Mouse (Mus musculus) right cerebral cortex, postnatal 14 days (tissue): ENCODE data around the gene Gm37240.
"Not testable (repeated sequence)": the region's sequence is repeated elsewhere in the genome, so short reads cannot be mapped to it uniquely, and the experiment has no call there.

Experiments used
- DNase-seq: peaks from one replicate; pipeline ENCODE4 v3.0.0; 2022

Gm37240 gene

GRCm38 (mm10) chr3:84685662-84686293, 1201.5 kb downstream of the Gm37240 start:
- no peak for DNase-seq

GRCm38 (mm10) chr3:84683788-84684187, 1203.5 kb downstream of the Gm37240 start:
- DNase-seq, result no peak

GRCm38 (mm10) chr3:84681699-84682098, 1205.6 kb downstream of the Gm37240 start:
- no peak for DNase-seq

- DNase-seq, result no peak
Observed at GRCm38 (mm10) chr3:84680062-84680461, 1207.3 kb downstream of the Gm37240 start.

GRCm38 (mm10) chr3:84679542-84679941, 1207.8 kb downstream of the Gm37240 start:
- DNase-seq, result no peak

GRCm38 (mm10) chr3:84678891-84679290, 1208.4 kb downstream of the Gm37240 start:
- no peak for DNase-seq

- no peak for DNase-seq
Observed at GRCm38 (mm10) chr3:84675710-84676109, 1211.6 kb downstream of the Gm37240 start.

GRCm38 (mm10) chr3:84673552-84673951, 1213.8 kb downstream of the Gm37240 start:
- DNase-seq, result no peak

GRCm38 (mm10) chr3:84672136-84672535, 1215.2 kb downstream of the Gm37240 start:
- no peak for DNase-seq

- DNase-seq, result no peak
Observed at GRCm38 (mm10) chr3:84668957-84669356, 1218.4 kb downstream of the Gm37240 start.

GRCm38 (mm10) chr3:84665255-84666073, 1221.9 kb downstream of the Gm37240 start:
- DNase-seq, result no peak

GRCm38 (mm10) chr3:84664686-84665085, 1222.6 kb downstream of the Gm37240 start:
- no peak for DNase-seq

- no peak for DNase-seq
Observed at GRCm38 (mm10) chr3:84663858-84664257, 1223.5 kb downstream of the Gm37240 start.

- DNase-seq, result no peak
Observed at GRCm38 (mm10) chr3:84663079-84663478, 1224.2 kb downstream of the Gm37240 start.

- DNase-seq, result no peak
Observed at GRCm38 (mm10) chr3:84660380-84660779, 1226.9 kb downstream of the Gm37240 start.

GRCm38 (mm10) chr3:84658872-84659271, 1228.4 kb downstream of the Gm37240 start:
- no peak for DNase-seq

- no peak for DNase-seq
Observed at GRCm38 (mm10) chr3:84658017-84658416, 1229.3 kb downstream of the Gm37240 start.

GRCm38 (mm10) chr3:84657240-84657639, 1230.1 kb downstream of the Gm37240 start:
- DNase-seq, result no peak

- not testable (repeated sequence) for DNase-seq
Observed at GRCm38 (mm10) chr3:84655785-84656150, 1231.5 kb downstream of the Gm37240 start.

GRCm38 (mm10) chr3:84654900-84655784, 1232.2 kb downstream of the Gm37240 start:
- DNase-seq, result no peak

GRCm38 (mm10) chr3:84654246-84654826, 1233.0 kb downstream of the Gm37240 start:
- no peak for DNase-seq

GRCm38 (mm10) chr3:84653557-84654245, 1233.6 kb downstream of the Gm37240 start:
- DNase-seq, result no peak
